Mouse (Mus musculus) thymus, adult 18-20 months (tissue): ENCODE data around the gene Gm21970.

Source experiments
- DNase-seq, 2 experiments: peaks; one replicate each; pipeline ENCODE4 v3.0.0; 2022; ENCODE audit warnings: mixed read lengths in 2 of 2

Gene Gm21970

GRCm38 (mm10) chr16:91373473-91374252 is 17.9 kb upstream of the Gm21970 start:
- DNase-seq, result no peak

- no peak for DNase-seq
Measured at GRCm38 (mm10) chr16:91374253-91374634, 17.3 kb upstream of the Gm21970 start.

GRCm38 (mm10) chr16:91376701-91377100 is 14.8 kb upstream of the Gm21970 start:
- DNase-seq, result no peak

GRCm38 (mm10) chr16:91378431-91378986 is 13.0 kb upstream of the Gm21970 start:
- DNase-seq, result no peak

GRCm38 (mm10) chr16:91378991-91379390 is 12.5 kb upstream of the Gm21970 start:
- DNase-seq, result no peak

- no peak for DNase-seq
Measured at GRCm38 (mm10) chr16:91379412-91379811, 12.1 kb upstream of the Gm21970 start.

GRCm38 (mm10) chr16:91380151-91380550 is 11.4 kb upstream of the Gm21970 start:
- DNase-seq, result no peak

GRCm38 (mm10) chr16:91381606-91382005 is 9.9 kb upstream of the Gm21970 start:
- DNase-seq, result no peak

GRCm38 (mm10) chr16:91382261-91382790 is 9.2 kb upstream of the Gm21970 start:
- DNase-seq, result no peak

GRCm38 (mm10) chr16:91384221-91384620 is 7.3 kb upstream of the Gm21970 start:
- no peak for DNase-seq

- no peak for DNase-seq
Measured at GRCm38 (mm10) chr16:91385621-91386020, 5.9 kb upstream of the Gm21970 start.

GRCm38 (mm10) chr16:91386419-91387120 is 5.0 kb upstream of the Gm21970 start:
- no peak for DNase-seq

- DNase-seq, result no peak
Measured at GRCm38 (mm10) chr16:91387121-91387486, 4.4 kb upstream of the Gm21970 start.

- no peak for DNase-seq
Measured at GRCm38 (mm10) chr16:91390100-91390499, 1.4 kb upstream of the Gm21970 start.

GRCm38 (mm10) chr16:91394826-91395410 is 3.4 kb downstream of the Gm21970 start:
- no peak for DNase-seq

GRCm38 (mm10) chr16:91395633-91396392 is 4.3 kb downstream of the Gm21970 start:
- no peak for DNase-seq

GRCm38 (mm10) chr16:91396844-91397537 is 5.5 kb downstream of the Gm21970 start:
- no peak for DNase-seq

GRCm38 (mm10) chr16:91398030-91398429 is 6.5 kb downstream of the Gm21970 start:
- no peak for DNase-seq

GRCm38 (mm10) chr16:91398944-91399343 is 7.4 kb downstream of the Gm21970 start:
- DNase-seq, result no peak

- DNase-seq, result no peak
Measured at GRCm38 (mm10) chr16:91401569-91402165, 10.1 kb downstream of the Gm21970 start.

GRCm38 (mm10) chr16:91403784-91404183 is 12.3 kb downstream of the Gm21970 start:
- no peak for DNase-seq

- DNase-seq, result no peak
Measured at GRCm38 (mm10) chr16:91404187-91404586, 12.7 kb downstream of the Gm21970 start.
